Mouse (Mus musculus): ENCODE measurements around the gene Prrx1. TPM values are rescaled to one million over a fixed set of nuclear protein-coding genes. Genes with fewer than 3 reads are reported as not detected.

Gene Prrx1
- polyA plus RNA-seq (2014; fragmentation: Illumina TruSeq; extraction: RNeasy Lipid Tissue Mini Kit (QIAGEN cat#74804); ENCODE audit: low read depth, low replicate concordance) = 2.0 TPM

GRCm38 (mm10) chr1:163313101-163313773, at the start of gene Prrx1:
Prrx1 (minus strand) TSS chr1:163313710.

Other genes with a start within 250 kb of the Prrx1 start
- gene Mroh9, start 228.0 kb downstream of the Prrx1 start, polyA plus RNA-seq (2014; fragmentation: Illumina TruSeq; extraction: RNeasy Lipid Tissue Mini Kit (QIAGEN cat#74804); ENCODE audit: low read depth, low replicate concordance) = not detected
- 31.9 TPM for gene Gorab, start 90.0 kb upstream of the Prrx1 start, polyA plus RNA-seq (2014; fragmentation: Illumina TruSeq; extraction: RNeasy Lipid Tissue Mini Kit (QIAGEN cat#74804); ENCODE audit: low read depth, low replicate concordance)

Measured in sigmoid colon, adult 10 weeks (tissue).